Mouse (Mus musculus) forebrain, embryonic 11.5 days (tissue): ENCODE data around the gene Gm3486. TPM values are rescaled to one million over a fixed set of nuclear protein-coding genes. Genes with fewer than 3 reads are reported as not detected.
"Not testable (repeated sequence)": the region's sequence is repeated elsewhere in the genome, so short reads cannot be mapped to it uniquely, and the experiment has no call there.

Source experiments
- ATAC-seq: fragments of 200-750 bp; cut with Nextera tagmentation; replicated peaks from 2 replicates; pipeline ENCODE4 v1.8.0; 2017; ENCODE audit warnings: moderate TSS enrichment; ENCODE audit not compliant: low FRiP score
- DNase-seq: peaks from one replicate; pipeline ENCODE4 v3.0.0-alpha.2; 2017; ENCODE audit warnings: low spot score
- H3K27ac ChIP-seq: fragments of 300-500 bp; sonication (generic); 2 replicates; pipeline ENCODE4 v1.5.1; 2014; ENCODE audit warnings: low read depth, low read length
- H3K27me3 ChIP-seq: fragments of 300-500 bp; sonication (generic); 2 replicates; pipeline ENCODE4 v1.6.1; 2014; ENCODE audit warnings: mild to moderate bottlenecking, low read length, mixed read lengths; ENCODE audit not compliant: control insufficient read depth, insufficient read depth
- H3K36me3 ChIP-seq: fragments of 300-500 bp; sonication (generic); 2 replicates; pipeline ENCODE4 v1.6.1; 2014; ENCODE audit warnings: mild to moderate bottlenecking, low read length, moderate library complexity, mixed read lengths; ENCODE audit not compliant: control insufficient read depth, insufficient read depth
- H3K4me1 ChIP-seq: fragments of 300-500 bp; sonication (generic); replicated peaks from 2 replicates; pipeline ENCODE4 v1.6.1; 2014; ENCODE audit warnings: low read length, mixed read lengths; ENCODE audit not compliant: control insufficient read depth, insufficient read depth
- H3K4me2 ChIP-seq: fragments of 300-500 bp; sonication (generic); 2 replicates; pipeline ENCODE4 v1.6.1; 2014; ENCODE audit warnings: low read depth, mild to moderate bottlenecking, low read length, moderate library complexity, mixed read lengths; ENCODE audit not compliant: severe bottlenecking
- H3K4me3 ChIP-seq: fragments of 300-500 bp; sonication (generic); 2 replicates; pipeline ENCODE4 v1.5.1; 2014; ENCODE audit warnings: low read depth, low read length
- H3K9ac ChIP-seq: fragments of 300-500 bp; sonication (generic); 2 replicates; pipeline ENCODE4 v1.6.1; 2014; ENCODE audit warnings: low read length
- H3K9me3 ChIP-seq: fragments of 300-500 bp; sonication (generic); 2 replicates; pipeline ENCODE4 v1.6.1; 2016; ENCODE audit warnings: low read length, mixed read lengths; ENCODE audit not compliant: control insufficient read depth
- WGBS: fragments of 180-500 bp; shearing (Covaris S2); extraction: QIAGEN DNeasy Blood & Tissue Kit; methylation state at CpG from one replicate; pipeline ENCODE4 v1.1.7; 2014; 5-methylcytosine and 5-hydroxymethylcytosine counted together
- polyA plus RNA-seq: library from polyadenylated mRNA; unstranded; fragments of >200 nt; fragmentation: Nextera tagmentation; extraction: Ambion mirVana; gene quantifications from 2 replicates; pipeline ENCODE4 v1.2.1, GENCODE M21; 2014

The Gm3486 gene
- polyA plus RNA-seq, result not detected in 2 replicates

GRCm38 (mm10) chr14:41489385-41489784 lies at the start of gene Gm3486:
Gene Gm3486 (minus strand): TSS chr14:41489485.
- H3K4me3 ChIP-seq, H3K27me3 ChIP-seq, ATAC-seq, H3K9ac ChIP-seq, H3K27ac ChIP-seq, H3K36me3 ChIP-seq, H3K4me1 ChIP-seq, DNase-seq, H3K9me3 ChIP-seq, H3K4me2 ChIP-seq: not testable (repeated sequence)

GRCm38 (mm10) chr14:41524695-41525094 lies 35.4 kb upstream of the Gm3486 start:
- H3K9me3 ChIP-seq, H3K27ac ChIP-seq, H3K36me3 ChIP-seq, ATAC-seq, H3K4me3 ChIP-seq, H3K4me2 ChIP-seq, H3K27me3 ChIP-seq, H3K9ac ChIP-seq, DNase-seq, H3K4me1 ChIP-seq: not testable (repeated sequence)
- WGBS, result 80% methylated on average over 1 of the region's 1 CpGs

- not testable (repeated sequence) for H3K9ac ChIP-seq
- WGBS, result 64% methylated on average over 5 of the region's 5 CpGs
Observed at GRCm38 (mm10) chr14:41520683-41521082, 31.4 kb upstream of the Gm3486 start.

GRCm38 (mm10) chr14:41453418-41453817 lies 35.9 kb downstream of the Gm3486 start, which contains the start of gene Gm7954:
Gene Gm7954 (minus strand): TSS chr14:41453518.
- H3K4me1 ChIP-seq, H3K4me2 ChIP-seq, H3K27ac ChIP-seq, DNase-seq, ATAC-seq, H3K4me3 ChIP-seq, H3K9me3 ChIP-seq, H3K27me3 ChIP-seq, H3K36me3 ChIP-seq, H3K9ac ChIP-seq: not testable (repeated sequence)
- no CpG with 5 or more reads among the region's 2 CpGs for WGBS

More at GRCm38 (mm10) chr14:41520683-41521082, 31.4 kb upstream of the Gm3486 start:
- H3K4me3 ChIP-seq, DNase-seq, H3K36me3 ChIP-seq, ATAC-seq, H3K4me2 ChIP-seq, H3K27ac ChIP-seq, H3K4me1 ChIP-seq, H3K9me3 ChIP-seq, H3K27me3 ChIP-seq: not testable (repeated sequence)

Other genes with a start within 250 kb of the Gm3486 start
- not detected in 2 replicates for gene Gm2832, start 210.7 kb downstream of the Gm3486 start, polyA plus RNA-seq
- not detected in 2 replicates for gene Gm5798, start 140.9 kb downstream of the Gm3486 start, polyA plus RNA-seq
- gene Gm7945, start 103.1 kb downstream of the Gm3486 start, polyA plus RNA-seq, result not detected in 2 replicates
- not detected in 2 replicates for gene Gm6482, start 81.2 kb downstream of the Gm3486 start, polyA plus RNA-seq
- gene Gm7954, start 36.0 kb downstream of the Gm3486 start, polyA plus RNA-seq, result not detected in 2 replicates
- not detected in 2 replicates for gene Gm7970, start 66.1 kb upstream of the Gm3486 start, polyA plus RNA-seq
- gene 1700049E17Rik2, start 83.7 kb upstream of the Gm3486 start, polyA plus RNA-seq, result not detected in 2 replicates
- gene Gm3072, start 135.1 kb upstream of the Gm3486 start, polyA plus RNA-seq, result not detected in 2 replicates
- gene Gm3676, start 157.0 kb upstream of the Gm3486 start, polyA plus RNA-seq, result not detected in 2 replicates
- not detected in 2 replicates for gene Gm8068, start 212.4 kb upstream of the Gm3486 start, polyA plus RNA-seq